Mouse (Mus musculus): ENCODE measurements around the gene D430019H16Rik.

GRCm38 (mm10) chr12:105498842-105499241 lies 45.2 kb downstream of the D430019H16Rik start:
- TF ChIP-seq CTCF (IDR thresholded peaks at IDR 0.05; ENCODE audit: borderline replicate concordance, insufficient read depth, low read depth, low read length), result no peak
- no peak for TF ChIP-seq POLR2A (IDR thresholded peaks at IDR 0.05; ENCODE audit: borderline replicate concordance, insufficient read depth, low read length)

Measured in cerebellum, adult 2 months (tissue).